Mouse (Mus musculus) embryonic facial prominence, embryonic 10.5 days (tissue): ENCODE data around the gene Krcc1. TPM values are rescaled to one million over a fixed set of nuclear protein-coding genes. Genes with fewer than 3 reads are reported as not detected.

Source experiments
- DNase-seq: peaks from one replicate; pipeline ENCODE4 v3.0.0-alpha.2; 2017; ENCODE audit warnings: low spot score
- H3K27ac ChIP-seq: fragments of 300-500 bp; sonication (generic); replicated peaks from 2 replicates; pipeline ENCODE4 v1.5.1; 2016; ENCODE audit warnings: mild to moderate bottlenecking
- H3K27me3 ChIP-seq: fragments of 300-500 bp; sonication (generic); replicated peaks from 2 replicates; pipeline ENCODE4 v1.6.1; 2016; ENCODE audit warnings: low read depth, mild to moderate bottlenecking; ENCODE audit not compliant: poor library complexity, severe bottlenecking
- H3K36me3 ChIP-seq: fragments of 300-500 bp; sonication (generic); replicated peaks from 2 replicates; pipeline ENCODE4 v1.6.1; 2016; ENCODE audit warnings: mild to moderate bottlenecking, moderate library complexity
- H3K4me1 ChIP-seq: fragments of 300-500 bp; sonication (generic); 2 replicates; pipeline ENCODE4 v1.6.1; 2016
- H3K4me3 ChIP-seq: fragments of 300-500 bp; sonication (generic); 2 replicates; pipeline ENCODE4 v1.5.1; 2016; ENCODE audit warnings: mild to moderate bottlenecking, moderate library complexity
- H3K9me3 ChIP-seq: fragments of 300-500 bp; sonication (generic); 2 replicates; pipeline ENCODE4 v1.6.1; 2016; ENCODE audit warnings: mild to moderate bottlenecking
- WGBS: fragments of 180-500 bp; shearing (Covaris S2); methylation state at CpG from one replicate; pipeline ENCODE4 v1.1.7; 2016; 5-methylcytosine and 5-hydroxymethylcytosine counted together
- polyA plus RNA-seq: library from polyadenylated mRNA; unstranded; fragments of >200 nt; fragmentation: Nextera tagmentation; extraction: Ambion mirVana; gene quantifications from 2 replicates; pipeline ENCODE4 v1.2.1, GENCODE M21; 2016

Krcc1 gene
- 29.2 and 32.5 TPM in 2 replicates for polyA plus RNA-seq

GRCm38 (mm10) chr6:71271389-71272315 is at the start of gene Krcc1:
Gene Krcc1, plus strand, starts transcription at chr6:71271677.
- Histone ChIP-seq H3K27me3 (no peaks in the 10 kb centered on the region), H3K9me3 (no peaks in the 10 kb centered on the region), H3K27ac (peak within 1 kb of the TSS; percentile 98), H3K4me3 (peak within 1 kb of the TSS; percentile 95), H3K36me3 (no peaks in the 10 kb centered on the region), H3K4me1 (peaks cover 17% of the 10 kb centered on the region)
- DNase-seq: peak; percentile 98
- WGBS: 1% methylated on average over 83 of the region's 84 CpGs

- WGBS: 79% methylated on average over 3 of the region's 3 CpGs
- Histone ChIP-seq H3K4me1 (peaks cover 25% of the 10 kb centered on the region), H3K27ac (no peak overlapping the region), H3K36me3 (no peaks in the 10 kb centered on the region), H3K4me3 (no peak overlapping the region), H3K27me3 (no peaks in the 10 kb centered on the region), H3K9me3 (no peaks in the 10 kb centered on the region)
- DNase-seq: no peak
Observed at GRCm38 (mm10) chr6:71224184-71224943, 47.1 kb upstream of the Krcc1 start.

- WGBS: 30% methylated on average over 6 of the region's 6 CpGs
- Histone ChIP-seq H3K9me3 (no peaks in the 10 kb centered on the region), H3K27me3 (no peaks in the 10 kb centered on the region), H3K4me3 (no peak overlapping the region), H3K27ac (peak overlapping the region; percentile 30; the same call in 1 of the 2 replicates), H3K4me1 (peaks cover 25% of the 10 kb centered on the region), H3K36me3 (no peaks in the 10 kb centered on the region)
- DNase-seq: no peak
Observed at GRCm38 (mm10) chr6:71226544-71226943, 44.9 kb upstream of the Krcc1 start.

- no peaks in the 10 kb centered on the region for H3K27me3 ChIP-seq
- peaks cover 25% of the 10 kb centered on the region for H3K4me1 ChIP-seq
- DNase-seq: peak; percentile 41
- peak overlapping the region; percentile 49; the same call in 1 of the 2 replicates for H3K27ac ChIP-seq
- H3K4me3 ChIP-seq: no peak overlapping the region
- no peaks in the 10 kb centered on the region for H3K9me3 ChIP-seq
- H3K36me3 ChIP-seq: no peaks in the 10 kb centered on the region
- 9% methylated on average over 7 of the region's 7 CpGs for WGBS
Observed at GRCm38 (mm10) chr6:71227157-71227770, 44.2 kb upstream of the Krcc1 start.

GRCm38 (mm10) chr6:71235121-71235520 is 36.4 kb upstream of the Krcc1 start:
- Histone ChIP-seq H3K27ac (no peak overlapping the region), H3K4me3 (no peak overlapping the region), H3K36me3 (no peaks in the 10 kb centered on the region), H3K9me3 (no peaks in the 10 kb centered on the region), H3K4me1 (no peaks in the 10 kb centered on the region), H3K27me3 (no peaks in the 10 kb centered on the region)
- no peak for DNase-seq
- 85% methylated on average over 13 of the region's 13 CpGs for WGBS

- Histone ChIP-seq H3K9me3 (no peaks in the 10 kb centered on the region), H3K4me3 (no peak overlapping the region), H3K36me3 (no peaks in the 10 kb centered on the region), H3K27me3 (no peaks in the 10 kb centered on the region), H3K27ac (no peak overlapping the region), H3K4me1 (no peaks in the 10 kb centered on the region)
- DNase-seq: no peak
- 68% methylated on average over 3 of the region's 3 CpGs for WGBS
Observed at GRCm38 (mm10) chr6:71235944-71236343, 35.5 kb upstream of the Krcc1 start.

- Histone ChIP-seq H3K4me3 (no peak overlapping the region), H3K27ac (no peak overlapping the region), H3K36me3 (no peaks in the 10 kb centered on the region), H3K9me3 (no peaks in the 10 kb centered on the region), H3K4me1 (no peaks in the 10 kb centered on the region), H3K27me3 (no peaks in the 10 kb centered on the region)
- no peak for DNase-seq
- WGBS: 72% methylated on average over 6 of the region's 6 CpGs
Observed at GRCm38 (mm10) chr6:71236506-71236905, 35.0 kb upstream of the Krcc1 start.

- no peak overlapping the region for H3K4me3 ChIP-seq
- H3K4me1 ChIP-seq: no peaks in the 10 kb centered on the region
- no peak overlapping the region for H3K27ac ChIP-seq
- no peak for DNase-seq
- H3K9me3 ChIP-seq: no peaks in the 10 kb centered on the region
- no peaks in the 10 kb centered on the region for H3K36me3 ChIP-seq
- 85% methylated on average over 6 of the region's 6 CpGs for WGBS
- no peaks in the 10 kb centered on the region for H3K27me3 ChIP-seq
Observed at GRCm38 (mm10) chr6:71237031-71237431, 34.4 kb upstream of the Krcc1 start.

- no peak for DNase-seq
- Histone ChIP-seq H3K9me3 (no peaks in the 10 kb centered on the region), H3K27ac (no peak overlapping the region), H3K36me3 (no peaks in the 10 kb centered on the region), H3K4me3 (no peak overlapping the region), H3K4me1 (no peaks in the 10 kb centered on the region), H3K27me3 (no peaks in the 10 kb centered on the region)
- WGBS: 91% methylated on average over 26 of the region's 26 CpGs
Observed at GRCm38 (mm10) chr6:71239069-71239750, 32.3 kb upstream of the Krcc1 start.

GRCm38 (mm10) chr6:71240831-71241230 is 30.6 kb upstream of the Krcc1 start:
- H3K4me3 ChIP-seq: no peak overlapping the region
- no peak overlapping the region for H3K27ac ChIP-seq
- no peaks in the 10 kb centered on the region for H3K27me3 ChIP-seq
- no peaks in the 10 kb centered on the region for H3K36me3 ChIP-seq
- 88% methylated on average over 7 of the region's 7 CpGs for WGBS
- no peak for DNase-seq
- no peaks in the 10 kb centered on the region for H3K9me3 ChIP-seq
- H3K4me1 ChIP-seq: no peaks in the 10 kb centered on the region

- no peak overlapping the region for H3K27ac ChIP-seq
- 97% methylated on average over 1 of the region's 1 CpGs for WGBS
- H3K9me3 ChIP-seq: no peaks in the 10 kb centered on the region
- DNase-seq: no peak
- no peaks in the 10 kb centered on the region for H3K4me1 ChIP-seq
- H3K36me3 ChIP-seq: no peaks in the 10 kb centered on the region
- no peaks in the 10 kb centered on the region for H3K27me3 ChIP-seq
- no peak overlapping the region for H3K4me3 ChIP-seq
Observed at GRCm38 (mm10) chr6:71242811-71243210, 28.7 kb upstream of the Krcc1 start.

- 92% methylated on average over 3 of the region's 3 CpGs for WGBS
- Histone ChIP-seq H3K4me3 (no peak overlapping the region), H3K27me3 (no peaks in the 10 kb centered on the region)
Observed at GRCm38 (mm10) chr6:71243258-71243657, 28.2 kb upstream of the Krcc1 start.

More at GRCm38 (mm10) chr6:71243258-71243657, 28.2 kb upstream of the Krcc1 start:
- Histone ChIP-seq H3K9me3 (no peaks in the 10 kb centered on the region), H3K4me1 (no peaks in the 10 kb centered on the region), H3K27ac (no peak overlapping the region), H3K36me3 (no peaks in the 10 kb centered on the region)
- DNase-seq: no peak
